Mouse (Mus musculus) heart, adult 2 months (tissue): ENCODE measurements at regions not wholly inside any gene's neighbourhood (a gene's known extent, or its start where the extent isn't known, plus 50 kb on each side); places are given as distances from the start of the nearest gene placed in this dataset.

Experiments used
- CTCF ChIP-seq: fragments of 200-600 bp; IDR thresholded peaks from 2 replicates; pipeline ENCODE4 v1.8.1; 2022; ENCODE audit warnings: antibody characterized with exemption, mild to moderate bottlenecking, moderate library complexity
- EP300 ChIP-seq: fragments of 200-500 bp; IDR thresholded peaks from 2 replicates; pipeline ENCODE4 v1.6.1; 2011; ENCODE audit warnings: low read depth, low read length, control low read depth; ENCODE audit not compliant: insufficient read depth

- TF ChIP-seq CTCF: no peak
- TF ChIP-seq EP300: no peak
Observed at GRCm38 (mm10) chr13:46203551-46203950, 70.0 kb upstream of the Stmnd1 start.
